Comparison of ENCODE assay signal across 8 mouse cellular contexts in the genomic region with DNA sequence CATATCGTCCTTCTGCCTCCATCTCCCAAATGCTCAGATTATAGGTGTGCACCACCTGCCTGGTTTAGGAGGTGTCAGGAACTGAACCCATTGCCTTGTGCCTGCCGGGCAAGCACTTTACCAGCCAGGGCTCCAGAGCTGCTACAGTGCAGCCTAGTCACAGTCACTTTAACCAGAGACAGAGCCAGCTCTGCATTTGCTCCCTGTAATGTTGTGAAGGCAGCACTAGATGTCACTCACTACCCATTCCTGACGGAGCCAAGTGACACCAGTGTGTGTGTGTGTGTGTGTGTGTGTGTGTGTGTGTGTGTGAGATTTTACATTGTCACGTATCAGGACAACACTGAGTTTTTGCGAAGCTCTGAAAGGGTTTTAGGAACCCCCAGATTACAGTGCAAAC. TPM values are rescaled to one million over a fixed set of nuclear protein-coding genes. Genes with fewer than 3 reads are reported as not detected.
DNase-seq lines count a peak whose midpoint lies in the region; ATAC-seq and TF ChIP-seq lines count a peak whose summit lies in the region.

No protein-coding gene starts in this region.

- no peak for DNase-seq in heart, adult 2 months
- no peak for DNase-seq in heart, postnatal 25 days (ENCODE audit: low spot score)
- DNase-seq in cerebellum, adult 9-11 months, result peak; percentile 8
- peak; percentile 21 to 30 for DNase-seq in left cerebral cortex, postnatal 36 days (ENCODE audit: low spot score in 2 of 2)
- peak; percentile 74 to 80 for DNase-seq in right cerebral cortex, postnatal 10 days (ENCODE audit: low spot score in 2 of 2)
- DNase-seq in spleen, postnatal 4 days (ENCODE audit: low spot score in 2 of 2), result no peak

- no peaks in the 10 kb centered on the region for H3K27me3 ChIP-seq in heart, adult 2 months (ENCODE audit: control insufficient read depth, insufficient read depth, low read length)
- H3K27me3 ChIP-seq in E14TG2a.4 (ENCODE audit: insufficient read depth, low read length), result peaks cover 2% of the 10 kb centered on the region; the same call in 1 of the 2 replicates
- H3K27me3 ChIP-seq in hindbrain, embryonic 13.5 days, result no peaks in the 10 kb centered on the region

- 28% methylated on average over 5 of the region's 5 CpGs for WGBS in heart, adult 2 months
- WGBS in hindbrain, embryonic 13.5 days, result 54% methylated on average over 5 of the region's 5 CpGs

- H3K4me1 ChIP-seq in heart, adult 2 months (ENCODE audit: control insufficient read depth, insufficient read depth, low read length), result no peaks in the 10 kb centered on the region
- H3K4me1 ChIP-seq in E14TG2a.4 (replicated peaks; ENCODE audit: low read depth, low read length), result peaks cover 50% of the 10 kb centered on the region
- no peaks in the 10 kb centered on the region for H3K4me1 ChIP-seq in hindbrain, embryonic 13.5 days (replicated peaks)

- H3K9me3 ChIP-seq in E14TG2a.4 (ENCODE audit: low read length), result no peaks in the 10 kb centered on the region
- no peaks in the 10 kb centered on the region for H3K9me3 ChIP-seq in hindbrain, embryonic 13.5 days

- peak; percentile 79 for ATAC-seq in hindbrain, embryonic 13.5 days (ENCODE audit: low FRiP score)

- no peak overlapping the region for H3K9ac ChIP-seq in heart, adult 2 months (ENCODE audit: low read depth, low read length)
- no peak overlapping the region for H3K9ac ChIP-seq in hindbrain, embryonic 13.5 days

- intact Hi-C loops in heart, adult 2 months (cut with DNase I), result no loop called here
- intact Hi-C loops in heart, postnatal 25 days (cut with DNase I), result no loop called here
- intact Hi-C loops in left cerebral cortex, postnatal 36 days (cut with DNase I), result no loop called here

- H3K4me3 ChIP-seq in heart, adult 2 months, result no peak overlapping the region
- H3K4me3 ChIP-seq in E14TG2a.4 (replicated peaks; ENCODE audit: low read length), result no peak overlapping the region
- H3K4me3 ChIP-seq in hindbrain, embryonic 13.5 days, result no peak overlapping the region

- H3K27ac ChIP-seq in heart, adult 2 months, result no peak overlapping the region
- H3K27ac ChIP-seq in hindbrain, embryonic 13.5 days, result no peak overlapping the region

- H3K79me2 ChIP-seq in heart, adult 2 months (replicated peaks; ENCODE audit: control insufficient read depth, insufficient read depth, low read length), result no peaks in the 10 kb centered on the region

- TF ChIP-seq EP300 in heart, adult 2 months (IDR thresholded peaks at IDR 0.05; ENCODE audit: insufficient read depth, low read depth, low read length), result 0 out of 2 replicates have a peak, but pooled peaks have one; percentile 50

- TF ChIP-seq CTCF in heart, adult 2 months (IDR thresholded peaks at IDR 0.05), result peak; percentile 63
- peak; percentile 26 for TF ChIP-seq CTCF in E14TG2a.4 (conservative IDR thresholded peaks at IDR 0.05; ENCODE audit: low read length)

- no peak overlapping the region for H3K4me2 ChIP-seq in hindbrain, embryonic 13.5 days

- H3K36me3 ChIP-seq in heart, adult 2 months (ENCODE audit: control insufficient read depth, insufficient read depth, low read length), result no peaks in the 10 kb centered on the region
- H3K36me3 ChIP-seq in E14TG2a.4 (ENCODE audit: insufficient read depth, low read length), result no peaks in the 10 kb centered on the region
- H3K36me3 ChIP-seq in hindbrain, embryonic 13.5 days, result no peaks in the 10 kb centered on the region

- TF ChIP-seq POLR2A in heart, adult 2 months (IDR thresholded peaks at IDR 0.05; ENCODE audit: insufficient read depth, low read depth, low read length), result no peak

RNA-seq across cellular contexts. Expression of a gene that starts 4.0 kb away (rescaled TPM):
- total RNA-seq in heart, adult 2 months (2021), result under 1 TPM in 1 of 2 experiments, not detected in 1; 0.20 TPM
- 0.12 and 0.20 TPM in 2 replicates for polyA plus RNA-seq in heart, adult 2 months (2012; rRNA removed)
- under 1 TPM; 0.08 to 0.11 TPM for total RNA-seq in heart, postnatal 25 days (2021)
- not detected in 2 replicates for polyA plus RNA-seq in hindbrain, embryonic 13.5 days (2015; fragmentation: Nextera tagmentation; extraction: Ambion mirVana)
- total RNA-seq in left cerebral cortex, postnatal 36 days (2021), result not detected

RNA-seq across cellular contexts. Expression of a gene that starts 30.9 kb away (rescaled TPM):
- total RNA-seq in heart, adult 2 months (2021), result 10 to 100 TPM; 13.9 to 16.1 TPM
- polyA plus RNA-seq in heart, adult 2 months (2012; rRNA removed), result 17.9 and 31.4 TPM in 2 replicates
- 10 to 100 TPM; 14.1 to 16.2 TPM for total RNA-seq in heart, postnatal 25 days (2021)
- polyA plus RNA-seq in hindbrain, embryonic 13.5 days (2015; fragmentation: Nextera tagmentation; extraction: Ambion mirVana), result 24.9 and 25.2 TPM in 2 replicates
- total RNA-seq in left cerebral cortex, postnatal 36 days (2021), result 10 to 100 TPM; 48.9 to 50.4 TPM

RNA-seq across cellular contexts. Expression of a gene that starts 46.5 kb away (rescaled TPM):
- total RNA-seq in heart, adult 2 months (2021), result 1,000 to 10,000 TPM; 1,981 to 2,338 TPM
- 1,187 and 1,731 TPM in 2 replicates for polyA plus RNA-seq in heart, adult 2 months (2012; rRNA removed)
- total RNA-seq in heart, postnatal 25 days (2021), result 1,000 to 10,000 TPM; 1,651 to 1,795 TPM
- polyA plus RNA-seq in hindbrain, embryonic 13.5 days (2015; fragmentation: Nextera tagmentation; extraction: Ambion mirVana), result 65.0 and 70.7 TPM in 2 replicates
- total RNA-seq in left cerebral cortex, postnatal 36 days (2021), result 10 to 100 TPM; 80.3 to 81.5 TPM

RNA-seq across cellular contexts. Expression of a gene that starts 46.6 kb away (rescaled TPM):
- total RNA-seq in heart, adult 2 months (2021), result 1,000 to 10,000 TPM; 1,174 to 1,333 TPM
- polyA plus RNA-seq in heart, adult 2 months (2012; rRNA removed), result 367 and 592 TPM in 2 replicates
- 1,000 to 10,000 TPM; 1,064 to 1,096 TPM for total RNA-seq in heart, postnatal 25 days (2021)
- 76.1 and 84.3 TPM in 2 replicates for polyA plus RNA-seq in hindbrain, embryonic 13.5 days (2015; fragmentation: Nextera tagmentation; extraction: Ambion mirVana)
- 10 to 100 TPM; 63.4 to 66.5 TPM for total RNA-seq in left cerebral cortex, postnatal 36 days (2021)

Comparison
In these comparisons a context has a peak if more than half of its experiments do, and no peak if none do; other contexts are left out.
1. DNase-seq: peak in cerebellum, adult 9-11 months (single experiment), left cerebral cortex, postnatal 36 days (2 of 2) and right cerebral cortex, postnatal 10 days (2 of 2); none in heart, adult 2 months (0 of 2), heart, postnatal 25 days (single experiment) and spleen, postnatal 4 days (0 of 2).
2. RNA of a gene that starts 46.5 kb away (total RNA-seq): 1,981 to 2,338 TPM in heart, adult 2 months and 1,651 to 1,795 TPM in heart, postnatal 25 days; 80.3 to 81.5 TPM in left cerebral cortex, postnatal 36 days; every median in the first group is over 10 times any median in the second.